Mouse (Mus musculus) cerebellum, adult 2 months (tissue): Measurements from ENCODE around the gene Epb41l1. TPM values are rescaled to one million over a fixed set of nuclear protein-coding genes. Genes with fewer than 3 reads are reported as not detected.

Source experiments
- DNase-seq, 2 experiments: peaks; one replicate each; pipeline ENCODE4 v3.0.0; 2021
- H3K27ac ChIP-seq: fragments of 200-500 bp; 2 replicates; pipeline ENCODE4 v1.5.1; 2012; ENCODE audit warnings: low read length, control low read depth, inconsistent platforms; ENCODE audit not compliant: insufficient read depth
- H3K27me3 ChIP-seq: fragments of 200-500 bp; 2 replicates; pipeline ENCODE4 v1.6.1; 2012; ENCODE audit warnings: inconsistent platforms, mild to moderate bottlenecking, low read length, moderate library complexity; ENCODE audit not compliant: control insufficient read depth, insufficient read depth
- H3K4me1 ChIP-seq: fragments of 200-500 bp; 2 replicates; pipeline ENCODE4 v1.6.1; 2011; ENCODE audit warnings: low read length; ENCODE audit not compliant: control insufficient read depth, insufficient read depth
- H3K4me3 ChIP-seq: fragments of 200-500 bp; replicated peaks from 2 replicates; pipeline ENCODE3; 2011; ENCODE audit warnings: mild to moderate bottlenecking, low read depth, low read length, control low read depth; ENCODE audit not compliant: insufficient read depth
- CTCF ChIP-seq: fragments of 200-500 bp; IDR thresholded peaks from 2 replicates; pipeline ENCODE4 v1.5.1; 2011; ENCODE audit warnings: low read depth, mild to moderate bottlenecking, control low read depth, low read length, moderate library complexity, borderline replicate concordance; ENCODE audit not compliant: insufficient read depth
- POLR2A ChIP-seq: fragments of 200-500 bp; IDR thresholded peaks from 2 replicates; pipeline ENCODE4 v1.6.1; 2011; ENCODE audit warnings: low read length, control low read depth, borderline replicate concordance; ENCODE audit not compliant: insufficient read depth
- WGBS: fragments of 180-500 bp; shearing (Covaris S2); methylation state at CpG from one replicate; pipeline ENCODE4 v1.1.7; 2018; 5-methylcytosine and 5-hydroxymethylcytosine counted together
- polyA plus RNA-seq: library from polyadenylated mRNA; depleted of rRNA; stranded (reverse); fragments of >200 nt; gene quantifications from 2 replicates; pipeline ENCODE4 v1.2.3, GENCODE M21; 2012

The Epb41l1 gene
- polyA plus RNA-seq, 1 experiment: 219 TPM

DNA sequence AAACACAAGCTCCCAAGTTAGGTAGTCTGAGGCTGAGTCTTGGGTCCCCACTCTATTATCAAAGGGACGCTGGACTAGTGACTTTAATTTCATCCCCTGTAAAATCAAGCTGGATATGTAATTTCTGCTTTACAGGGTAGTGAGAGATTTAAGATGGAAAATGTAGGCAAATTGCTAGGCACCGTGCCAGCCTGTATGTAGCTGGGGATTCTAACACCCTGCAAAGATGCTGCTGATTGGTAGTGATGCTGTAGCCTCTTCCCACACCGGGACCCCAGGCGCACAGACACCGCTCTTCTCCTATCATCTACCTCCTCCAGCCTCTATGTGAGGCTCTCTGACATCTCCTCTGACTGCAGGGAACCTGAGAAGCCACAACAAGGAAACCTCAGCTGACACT is 48.2 kb downstream of the Epb41l1 start:
- H3K27ac ChIP-seq: no peak overlapping the region
- H3K27me3 ChIP-seq: no peaks in the 10 kb centered on the region

DNA sequence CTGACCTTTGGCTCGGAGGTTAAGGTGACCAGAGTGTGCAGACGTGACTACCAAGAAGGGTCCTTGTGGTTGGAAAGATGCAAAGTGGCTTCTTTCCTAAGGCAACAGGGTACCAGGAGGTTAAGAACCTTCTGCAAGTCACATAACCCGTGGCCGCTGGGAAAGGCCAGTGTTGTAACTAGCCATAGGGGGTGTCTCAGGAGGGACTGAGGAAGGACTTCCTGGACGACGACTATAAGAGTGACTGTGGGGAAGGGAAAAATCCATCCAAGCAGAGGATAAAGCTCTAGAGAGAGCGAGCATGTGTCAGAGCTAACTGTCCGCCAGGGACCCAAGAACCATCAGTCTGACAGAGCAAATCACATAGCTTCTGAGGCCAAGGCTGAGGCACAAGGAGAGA is 48.8 kb downstream of the Epb41l1 start:
- Histone ChIP-seq H3K4me1 (peaks cover 19% of the 10 kb centered on the region), H3K27ac (no peak overlapping the region), H3K4me3 (no peak overlapping the region), H3K27me3 (no peaks in the 10 kb centered on the region)
- WGBS: 88% methylated on average over 8 of the region's 8 CpGs
- no peak for DNase-seq
- no peak for TF ChIP-seq POLR2A
- TF ChIP-seq CTCF: no peak

More for the DNA sequence above, 48.2 kb downstream of the Epb41l1 start:
- Histone ChIP-seq H3K4me3 (no peak overlapping the region), H3K4me1 (peaks cover 20% of the 10 kb centered on the region)
- no peak for DNase-seq
- WGBS: 87% methylated on average over 5 of the region's 5 CpGs
- TF ChIP-seq CTCF: no peak

DNA sequence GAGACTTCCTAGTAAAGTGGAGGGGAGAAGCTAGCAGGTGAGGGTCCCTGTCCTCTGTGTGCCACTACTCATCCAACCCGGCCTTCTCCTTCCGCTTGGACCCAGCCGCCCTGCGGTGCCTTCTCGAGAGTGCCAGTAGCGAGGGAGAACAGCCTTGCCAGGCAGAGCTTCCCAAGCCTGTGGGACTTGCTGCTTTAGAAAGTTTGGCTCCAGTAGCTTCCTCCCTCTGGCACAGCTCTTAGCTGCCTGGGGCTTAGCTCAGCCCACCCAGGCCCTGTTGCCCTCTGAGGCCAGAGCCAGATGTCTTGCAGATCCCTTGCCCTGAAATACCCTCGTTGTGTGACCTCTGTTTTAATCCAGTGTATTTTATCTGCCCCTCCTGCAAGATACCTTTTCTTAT is 50.2 kb downstream of the Epb41l1 start:
- TF ChIP-seq CTCF (no peak), POLR2A (no peak)
- Histone ChIP-seq H3K27me3 (no peaks in the 10 kb centered on the region), H3K4me3 (no peak overlapping the region), H3K27ac (no peak overlapping the region), H3K4me1 (peaks cover 19% of the 10 kb centered on the region)
- 67% methylated on average over 7 of the region's 7 CpGs for WGBS
- DNase-seq: peak in 1 of 2 experiments; percentile 25

DNA sequence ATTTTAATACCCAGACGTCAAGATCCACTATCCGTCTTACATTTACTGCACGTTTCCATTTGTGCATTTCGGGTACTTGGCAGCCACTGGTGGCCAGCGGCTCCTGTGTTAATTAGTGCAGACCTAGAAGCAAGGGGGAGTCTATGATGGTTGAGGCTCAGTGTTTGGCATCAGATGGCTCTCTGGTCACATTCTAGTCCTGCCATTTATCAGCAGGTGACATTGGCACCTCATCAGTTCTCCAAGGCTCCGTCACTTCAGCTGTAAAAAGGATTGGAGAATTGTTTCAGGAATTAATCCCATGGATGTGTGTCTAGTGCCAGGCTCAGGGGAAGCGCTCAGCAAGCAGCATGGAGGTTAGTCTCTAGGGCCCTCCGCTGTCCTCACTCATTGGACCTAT is 51.6 kb downstream of the Epb41l1 start:
- DNase-seq: peak in 1 of 2 experiments; percentile 28
- whole genome bisulfite sequencing: 47% methylated on average over 8 of the region's 8 CpGs
- Histone ChIP-seq H3K27ac (no peak overlapping the region), H3K27me3 (no peaks in the 10 kb centered on the region), H3K4me3 (no peak overlapping the region), H3K4me1 (peaks cover 19% of the 10 kb centered on the region)
- TF ChIP-seq POLR2A (no peak), CTCF (no peak)

DNA sequence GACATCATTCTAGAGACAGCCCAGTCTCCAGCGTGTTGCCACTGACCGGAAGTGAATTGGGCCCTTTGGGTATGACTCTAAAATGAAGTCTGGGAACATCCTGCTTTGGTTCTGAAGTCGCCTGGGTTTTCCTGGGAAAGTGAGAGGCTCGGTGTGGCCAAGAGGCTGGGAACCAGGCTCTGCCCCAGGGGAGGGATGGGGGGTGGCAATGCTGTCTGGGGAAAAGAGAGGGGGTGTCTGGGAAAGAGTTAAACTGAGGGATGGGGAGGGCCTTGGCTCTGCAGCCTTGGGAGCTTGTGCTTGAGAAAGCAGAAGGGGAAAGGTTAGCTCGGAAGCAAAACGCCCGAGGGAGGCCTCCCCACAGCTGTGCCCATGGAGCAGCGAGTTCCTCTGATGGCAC is 53.0 kb downstream of the Epb41l1 start:
- H3K27me3 ChIP-seq: no peaks in the 10 kb centered on the region
- WGBS: 80% methylated on average over 8 of the region's 8 CpGs
- TF ChIP-seq POLR2A (no peak), CTCF (no peak)
- peaks cover 21% of the 10 kb centered on the region for H3K4me1 ChIP-seq
- H3K27ac ChIP-seq: no peak overlapping the region
- H3K4me3 ChIP-seq: no peak overlapping the region
- DNase-seq: no peak

DNA sequence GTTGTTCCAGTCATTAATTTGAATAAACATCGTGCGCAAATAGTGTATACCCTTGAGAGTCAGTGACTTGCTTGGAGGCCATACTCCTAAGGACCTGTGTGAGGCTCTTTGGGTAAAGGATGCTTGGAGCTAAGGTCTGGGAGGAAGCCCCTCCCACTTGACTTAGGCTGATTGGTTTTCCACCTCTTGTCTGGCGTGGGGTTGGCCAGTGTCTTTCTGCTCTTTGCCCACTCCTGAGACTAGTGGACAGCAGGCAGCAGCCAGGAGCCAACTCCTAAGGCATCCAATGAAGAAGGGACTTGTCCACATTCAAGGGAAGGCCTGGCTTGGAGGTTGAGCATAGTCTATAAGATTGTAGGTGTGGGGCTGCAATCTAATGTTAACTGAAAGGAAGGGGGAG is 53.4 kb downstream of the Epb41l1 start:
- Histone ChIP-seq H3K27ac (no peak overlapping the region), H3K4me1 (peaks cover 24% of the 10 kb centered on the region), H3K27me3 (no peaks in the 10 kb centered on the region), H3K4me3 (no peak overlapping the region)
- WGBS: 41% methylated on average over 3 of the region's 3 CpGs
- peak; percentile 39 to 48 for DNase-seq
- TF ChIP-seq CTCF (no peak), POLR2A (no peak)

DNA sequence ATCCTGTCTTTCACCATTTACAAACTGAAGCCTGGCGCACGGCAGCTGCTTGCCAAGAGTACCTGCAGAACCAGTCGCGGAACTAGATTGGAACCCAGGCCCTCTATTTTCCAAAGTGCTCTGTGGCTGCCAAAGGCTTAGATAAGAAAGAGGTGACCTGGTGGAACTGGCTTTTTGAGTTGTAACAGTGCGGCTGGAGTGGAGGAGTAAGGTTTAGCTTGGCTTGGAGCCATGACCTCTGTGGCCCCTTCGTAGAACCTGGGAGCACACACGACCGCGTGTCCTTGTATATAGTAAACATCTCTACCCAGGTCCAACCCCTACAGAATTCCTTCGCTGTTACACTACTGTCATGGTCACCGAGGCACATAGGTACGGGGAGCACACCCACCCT is 54.2 kb downstream of the Epb41l1 start:
- no peak for DNase-seq
- peaks cover 30% of the 10 kb centered on the region for H3K4me1 ChIP-seq
- H3K27ac ChIP-seq: peak overlapping the region; percentile 97
- 10% methylated on average over 12 of the region's 12 CpGs for WGBS
- peak overlapping the region; percentile 67 for H3K4me3 ChIP-seq
- H3K27me3 ChIP-seq: no peaks in the 10 kb centered on the region
- TF ChIP-seq POLR2A (no peak), CTCF (no peak)

DNA sequence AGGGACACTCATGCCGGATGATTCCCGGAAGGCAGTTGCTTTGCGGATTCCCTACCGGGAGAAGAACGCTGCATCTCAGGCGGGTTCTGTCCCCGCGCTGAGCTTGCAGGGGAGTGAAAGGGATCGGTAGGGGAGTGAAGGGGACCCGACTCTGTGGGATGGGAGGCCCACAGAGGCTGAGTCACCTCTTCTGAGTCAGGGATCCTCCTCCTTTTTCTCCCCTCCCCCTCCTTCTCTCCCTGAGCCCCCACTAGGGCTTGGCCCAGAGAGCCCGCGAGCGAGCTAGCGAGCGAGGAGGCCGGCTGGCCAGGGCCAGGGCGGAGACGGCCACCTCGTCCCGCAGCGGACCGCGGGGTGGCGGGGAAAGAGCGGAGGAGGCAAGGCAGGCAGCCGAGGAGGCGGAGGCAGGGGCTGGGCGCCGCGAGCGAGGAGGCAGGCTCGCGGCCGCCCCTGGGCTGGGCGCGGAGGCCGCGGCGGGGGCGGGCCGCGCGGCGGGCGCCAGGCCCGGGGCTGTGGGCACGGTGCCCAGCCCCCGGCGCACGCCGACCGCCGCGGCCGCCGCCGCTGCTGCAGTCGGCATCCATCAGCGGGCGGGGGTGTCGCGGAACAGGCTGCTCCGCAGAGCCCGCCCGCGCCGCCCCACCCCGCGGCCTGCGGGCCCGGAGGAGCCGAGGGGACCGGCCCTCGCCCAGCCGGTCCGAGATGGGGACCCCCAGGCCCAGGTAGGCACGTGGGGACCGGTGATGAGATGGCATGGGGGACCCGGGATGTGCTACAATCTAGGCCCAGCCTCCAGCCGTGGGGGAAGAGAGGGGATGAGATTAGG is 54.8 kb downstream of the Epb41l1 start:
- no peaks in the 10 kb centered on the region for H3K27me3 ChIP-seq
- DNase-seq: peak; percentile 87 to 88
- H3K27ac ChIP-seq: peak overlapping the region; percentile 97
- H3K4me3 ChIP-seq: peak overlapping the region; percentile 86
- peaks cover 32% of the 10 kb centered on the region for H3K4me1 ChIP-seq
- WGBS: under 1% methylated on average over 73 of the region's 80 CpGs
- TF ChIP-seq POLR2A: peak; percentile 67
- TF ChIP-seq CTCF: no peak
